Mouse (Mus musculus) layer of hippocampus, adult 2 months (tissue): ENCODE measurements around the gene Chil1. TPM values are rescaled to one million over a fixed set of nuclear protein-coding genes. Genes with fewer than 3 reads are reported as not detected.

Source experiments
- DNase-seq, 2 experiments: peaks; one replicate each; pipeline ENCODE4 v3.0.0; 2022; ENCODE audit warnings: low spot score in 2 of 2
- H3K27ac ChIP-seq: fragments of 200-600 bp; 2 replicates; pipeline ENCODE4 v1.8.1; 2022
- H3K4me3 ChIP-seq: fragments of 200-600 bp; 2 replicates; pipeline ENCODE4 v1.8.1; 2022; ENCODE audit warnings: mild to moderate bottlenecking
- CTCF ChIP-seq: fragments of 200-600 bp; conservative IDR thresholded peaks from 2 replicates; pipeline ENCODE4 v1.8.1; 2022; ENCODE audit warnings: antibody characterized with exemption, mild to moderate bottlenecking, moderate library complexity
- total RNA-seq, 2 experiments: library from RNA; stranded (reverse); gene quantifications; 2 replicates each; pipeline ENCODE4 v1.2.3; 2021

Gene Chil1
- total RNA-seq, 2 experiments from 2014 or later, result 11.1 to 12.4 TPM

GRCm38 (mm10) chr1:134232326-134232725, 50.4 kb downstream of the Chil1 start:
- H3K27ac ChIP-seq, result peak overlapping the region; percentile 96
- DNase-seq, result no peak
- H3K4me3 ChIP-seq, result peak overlapping the region; percentile 66
- TF ChIP-seq CTCF, result no peak

GRCm38 (mm10) chr1:134232778-134233531, 51.0 kb downstream of the Chil1 start:
- no peak for TF ChIP-seq CTCF
- H3K4me3 ChIP-seq, result peak overlapping the region; percentile 66
- peak overlapping the region; percentile 96 for H3K27ac ChIP-seq
- DNase-seq, result peak; percentile 69 to 70

DNA sequence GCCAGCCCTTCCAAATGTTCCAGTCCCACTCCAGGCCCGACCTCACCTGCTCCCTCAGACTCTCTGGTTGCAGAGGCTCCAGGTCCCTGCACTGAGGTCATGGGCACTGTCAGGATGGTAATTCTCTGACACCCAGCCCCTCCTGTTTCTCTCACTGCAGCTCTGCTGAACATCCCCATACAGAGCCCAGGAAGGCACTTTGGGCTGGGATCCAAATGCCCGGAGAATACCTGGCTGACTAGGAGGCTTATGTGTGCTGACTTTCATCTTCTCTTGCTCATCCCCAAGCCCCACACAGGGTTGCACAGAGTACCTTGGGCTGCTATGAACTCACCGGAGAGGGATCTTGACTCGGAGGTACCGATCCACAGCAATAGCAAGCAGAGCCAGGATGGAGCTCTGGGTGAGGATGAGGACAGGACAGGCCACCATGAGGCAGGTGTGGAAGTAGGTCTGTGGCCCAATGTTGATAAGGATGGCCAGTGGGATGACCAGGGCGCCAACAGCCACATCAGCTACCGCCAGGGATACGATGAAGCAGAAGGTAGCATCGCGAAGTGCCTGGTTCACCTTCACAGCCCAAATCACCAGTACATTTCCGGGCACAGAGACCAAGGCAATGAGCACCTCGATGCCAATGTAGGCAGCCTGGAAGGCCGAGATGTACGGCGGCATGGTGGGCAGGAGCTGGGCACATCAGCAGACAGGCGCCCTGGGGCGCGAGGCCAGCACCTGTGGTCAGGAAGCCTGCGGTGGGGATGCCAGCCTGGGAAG, 51.9 kb downstream of the Chil1 start:
- H3K4me3 ChIP-seq, result peak overlapping the region; percentile 66
- no peak for DNase-seq
- peak overlapping the region; percentile 96 for H3K27ac ChIP-seq
- no peak for TF ChIP-seq CTCF

- Histone ChIP-seq H3K27ac (peak overlapping the region; percentile 96), H3K4me3 (peak overlapping the region; percentile 66)
- no peak for TF ChIP-seq CTCF
- peak; percentile 73 to 75 for DNase-seq
These were observed 52.7 kb downstream of the Chil1 start for GRCm38 (mm10) chr1:134234455-134235390.

GRCm38 (mm10) chr1:134235391-134235921, 53.5 kb downstream of the Chil1 start, which contains the start of gene Adora1:
Adora1 (minus strand) TSS chr1:134235431.
- DNase-seq, result no peak
- Histone ChIP-seq H3K4me3 (peak within 1 kb of the TSS; percentile 66), H3K27ac (peak within 1 kb of the TSS; percentile 96)
- no peak for TF ChIP-seq CTCF

DNA sequence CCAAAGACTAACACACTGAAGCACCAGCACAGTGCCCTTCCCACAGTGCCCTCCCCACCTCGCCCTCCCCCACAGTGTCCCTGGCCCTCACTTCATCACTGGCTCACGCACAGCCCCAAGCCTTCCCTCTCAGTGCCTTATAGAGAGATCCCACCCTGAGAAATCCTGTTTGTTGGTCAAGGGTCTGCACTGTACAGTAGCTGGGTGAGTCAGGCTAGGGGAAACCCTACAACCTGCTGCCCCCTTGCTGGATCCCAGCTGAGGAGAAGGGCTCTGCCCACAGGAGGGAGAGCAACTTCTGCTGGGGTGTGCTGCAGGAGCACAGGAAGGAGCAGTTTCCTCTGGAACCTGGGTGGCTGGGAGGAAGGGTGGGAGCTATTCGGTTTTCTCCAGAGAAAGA, 54.2 kb downstream of the Chil1 start:
- no peak for TF ChIP-seq CTCF
- DNase-seq, result no peak
- H3K27ac ChIP-seq, result peak overlapping the region; percentile 96; the same call in 1 of the 2 replicates
- H3K4me3 ChIP-seq, result no peak overlapping the region

DNA sequence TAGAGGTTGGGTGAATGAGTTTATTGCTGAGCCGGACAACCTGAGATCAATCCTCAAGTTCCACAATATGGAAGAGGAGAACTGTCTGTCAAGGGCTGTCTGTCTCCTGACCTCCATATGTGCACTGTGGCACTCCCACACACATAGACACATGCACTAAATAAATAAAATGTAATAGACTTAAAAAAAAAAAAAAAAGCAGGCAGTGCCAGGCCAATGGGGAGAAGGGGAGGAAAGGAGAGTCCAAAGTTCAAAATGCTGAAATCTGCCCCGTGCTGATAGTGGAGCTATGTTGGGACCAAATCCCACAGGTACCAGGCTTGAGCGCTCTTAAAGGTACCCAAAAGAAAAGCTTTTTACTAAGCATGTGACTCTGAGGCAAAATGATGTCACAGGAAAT, 55.5 kb downstream of the Chil1 start:
- DNase-seq, result no peak
- no peak for TF ChIP-seq CTCF
- no peak overlapping the region for H3K27ac ChIP-seq
- no peak overlapping the region for H3K4me3 ChIP-seq

Other genes with a start within 250 kb of the Chil1 start
- gene Fmod, start 144.9 kb upstream of the Chil1 start, total RNA-seq, result 1 to 10 TPM; 6.0 to 7.4 TPM
- gene Btg2, start 103.1 kb upstream of the Chil1 start, total RNA-seq, result 10 to 100 TPM; 17.2 to 22.0 TPM
- under 1 TPM in 1 of 2 experiments, not detected in 1; 0.20 TPM for gene Chit1, start 70.9 kb upstream of the Chil1 start, total RNA-seq
- not detected for gene Mybph, start 11.3 kb downstream of the Chil1 start, total RNA-seq
- gene Adora1, start 53.3 kb downstream of the Chil1 start, total RNA-seq, result 100 to 1,000 TPM; 202 to 221 TPM
- gene Myog, start 107.8 kb downstream of the Chil1 start, total RNA-seq, result not detected
- gene Ppfia4, start 150.8 kb downstream of the Chil1 start, total RNA-seq, result 10 to 100 TPM; 71.9 to 79.7 TPM
- 10 to 100 TPM; 73.5 to 76.7 TPM for gene Tmem183a, start 179.8 kb downstream of the Chil1 start, total RNA-seq
- not detected for gene 4933406M09Rik, start 203.8 kb downstream of the Chil1 start, total RNA-seq
- 10 to 100 TPM; 27.4 to 39.9 TPM for gene Cyb5r1, start 223.4 kb downstream of the Chil1 start, total RNA-seq
- 10 to 100 TPM; 53.1 to 55.2 TPM for gene Adipor1, start 233.2 kb downstream of the Chil1 start, total RNA-seq